Mouse (Mus musculus): Measurements from ENCODE around the gene Gstz1. TPM values are rescaled to one million over a fixed set of nuclear protein-coding genes. Genes with fewer than 3 reads are reported as not detected.

The Gstz1 gene
- total RNA-seq (2021): 100 to 1,000 TPM; 103 to 114 TPM
- long read RNA-seq, experiment 1, transcript Gstz1-201 (9 exons, 1,656 nt): major isoform, 67 of 148 reads
- long read RNA-seq, experiment 1, transcript Gstz1-204 (9 exons, 724 nt): minor isoform, 34 of 148 reads
- long read RNA-seq, experiment 1, partial matches to known transcripts: 14 of 148 reads
- long read RNA-seq, experiment 1, other reads (novel, unspliced or antisense): 30 of 148 reads
- long read RNA-seq, experiment 2, transcript Gstz1-204 (9 exons, 724 nt): minor isoform, 17 of 54 reads
- long read RNA-seq, experiment 2, transcript Gstz1-201 (9 exons, 1,656 nt): major isoform, 23 of 54 reads
- long read RNA-seq, experiment 2, partial matches to known transcripts: 7 of 54 reads
- long read RNA-seq, experiment 2, other reads (novel, unspliced or antisense): 4 of 54 reads

GRCm38 (mm10) chr12:87146966-87147365 is at the start of gene Gstz1:
Gstz1 (plus strand) TSS chr12:87147165.
- DNase-seq: peak; percentile 91

DNA sequence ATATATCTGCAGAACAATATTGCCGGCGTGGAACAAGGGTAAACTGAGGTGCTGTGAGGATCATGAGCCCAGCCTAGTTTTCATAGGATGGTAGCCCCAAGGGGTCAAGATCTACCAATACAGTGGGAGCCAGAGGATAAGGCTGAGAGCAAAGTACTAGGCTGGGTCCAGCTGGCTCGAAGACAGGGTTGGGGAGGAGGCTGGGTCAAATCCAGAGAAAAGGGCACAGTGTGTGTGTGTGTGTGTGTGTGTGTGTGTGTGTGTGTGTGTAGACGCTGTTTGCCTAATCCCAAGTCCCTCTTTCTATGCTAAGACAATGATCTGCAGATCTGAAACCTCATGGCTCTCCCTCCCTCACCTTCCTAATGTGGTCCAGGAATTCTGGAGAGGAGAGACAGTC is 46.6 kb upstream of the Gstz1 start:
- DNase-seq: peak in 1 of 2 experiments; percentile 7

GRCm38 (mm10) chr12:87102165-87102631 is 44.8 kb upstream of the Gstz1 start, which contains the start of gene Ngb:
Ngb (minus strand) TSS chr12:87102539.
- no peak for DNase-seq

- DNase-seq: no peak
Observed at GRCm38 (mm10) chr12:87103471-87103870, 43.5 kb upstream of the Gstz1 start.

GRCm38 (mm10) chr12:87104796-87105195 is 42.2 kb upstream of the Gstz1 start:
- DNase-seq: no peak

DNA sequence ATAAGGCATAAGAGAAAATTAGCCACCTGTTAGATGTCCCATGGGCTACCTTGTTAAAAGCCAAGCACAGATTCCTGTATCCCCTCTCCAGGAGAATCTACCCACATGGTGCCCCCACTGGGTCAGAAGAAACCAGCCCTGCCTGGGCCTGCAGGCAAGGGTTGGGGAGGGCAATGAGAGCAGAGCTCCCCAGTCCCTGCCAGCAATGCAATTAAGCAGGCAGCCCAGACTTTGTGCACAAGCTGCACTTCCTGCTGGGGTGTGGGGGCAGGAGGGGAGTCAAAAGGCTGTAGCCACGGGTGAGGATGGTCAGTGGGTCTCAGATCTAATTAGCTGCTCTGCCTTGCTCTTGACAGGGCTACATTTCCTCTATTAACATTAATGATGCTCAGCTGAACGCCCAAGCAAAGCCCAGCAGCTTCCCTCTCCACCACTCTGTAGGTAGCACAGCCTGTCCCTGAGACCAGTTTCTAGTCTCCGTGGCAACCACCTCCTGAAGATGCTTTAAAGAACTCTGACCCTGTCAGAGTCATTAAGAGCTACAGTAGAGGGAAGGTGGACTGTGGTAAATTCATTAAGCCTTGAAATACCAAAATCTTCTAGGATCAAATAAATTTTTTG is 39.5 kb upstream of the Gstz1 start:
- no peak for DNase-seq

GRCm38 (mm10) chr12:87121918-87122589 is 24.9 kb upstream of the Gstz1 start:
- DNase-seq: no peak

GRCm38 (mm10) chr12:87127256-87127655 is 19.7 kb upstream of the Gstz1 start:
- DNase-seq: no peak

DNA sequence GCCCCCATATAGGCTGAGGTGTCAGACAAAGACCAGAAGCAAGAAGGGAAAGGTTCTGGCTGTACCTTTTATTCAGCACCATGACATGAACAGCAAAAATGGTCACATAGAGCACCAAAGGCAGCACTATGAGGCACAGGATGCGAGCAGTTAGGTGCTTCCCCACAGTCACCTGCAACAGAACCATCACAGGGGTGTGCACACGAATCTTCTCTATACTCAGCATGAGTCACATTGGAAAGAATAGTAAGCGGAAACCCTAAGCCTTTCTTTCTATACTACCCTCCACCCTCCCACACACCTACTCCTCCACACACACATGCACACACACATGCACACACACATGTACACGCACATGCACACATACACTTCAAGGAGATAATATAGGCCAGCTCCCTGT is 16.7 kb upstream of the Gstz1 start:
- DNase-seq: no peak

DNA sequence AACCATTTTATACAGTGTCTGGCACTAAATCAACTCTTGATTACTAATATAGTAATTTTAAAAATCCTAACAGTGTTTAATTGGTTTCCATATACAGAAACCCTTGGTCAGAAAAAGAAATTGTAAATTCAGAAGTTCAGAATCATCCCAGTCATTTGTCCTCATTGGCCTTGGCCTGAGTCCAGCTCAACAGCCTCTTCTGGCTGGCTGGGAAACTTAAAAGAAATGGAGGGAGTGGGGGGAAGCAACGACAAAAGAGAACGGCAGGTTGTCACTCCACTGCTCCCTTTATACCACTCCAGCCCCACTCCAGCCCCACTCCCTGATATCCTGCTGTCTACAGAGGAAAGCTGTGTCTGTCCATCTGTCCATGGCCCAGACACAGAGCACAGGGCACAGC is 15.8 kb upstream of the Gstz1 start:
- DNase-seq: peak; percentile 53 to 55

- peak; percentile 43 to 73 for DNase-seq
Observed at GRCm38 (mm10) chr12:87131619-87132018, 15.3 kb upstream of the Gstz1 start.

GRCm38 (mm10) chr12:87132210-87132609 is 14.8 kb upstream of the Gstz1 start:
- no peak for DNase-seq

GRCm38 (mm10) chr12:87132784-87133183 is 14.2 kb upstream of the Gstz1 start:
- no peak for DNase-seq

- no peak for DNase-seq
Observed at GRCm38 (mm10) chr12:87137439-87138341, 9.3 kb upstream of the Gstz1 start.

DNA sequence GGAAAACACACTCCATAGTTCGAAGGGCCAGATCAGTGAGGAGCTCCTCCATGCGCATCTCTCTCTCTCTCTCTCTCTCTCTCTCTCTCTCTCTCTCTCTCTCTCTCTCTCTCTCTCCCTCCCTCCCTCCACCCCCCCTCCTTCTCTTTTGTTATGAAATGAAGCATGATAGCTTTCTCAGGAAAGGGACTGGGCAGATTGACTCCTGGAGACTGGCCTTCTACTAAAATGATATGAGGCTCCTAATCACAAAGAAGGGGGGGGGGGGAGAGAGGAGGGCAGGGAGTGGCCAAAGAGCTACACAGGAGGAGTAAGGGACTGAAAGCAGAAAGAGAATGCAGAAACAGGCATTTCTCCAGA is 8.6 kb upstream of the Gstz1 start:
- DNase-seq: no peak

- DNase-seq: no peak
Observed at GRCm38 (mm10) chr12:87138768-87139167, 8.2 kb upstream of the Gstz1 start.

- DNase-seq: no peak
Observed at GRCm38 (mm10) chr12:87142156-87142555, 4.8 kb upstream of the Gstz1 start.

DNA sequence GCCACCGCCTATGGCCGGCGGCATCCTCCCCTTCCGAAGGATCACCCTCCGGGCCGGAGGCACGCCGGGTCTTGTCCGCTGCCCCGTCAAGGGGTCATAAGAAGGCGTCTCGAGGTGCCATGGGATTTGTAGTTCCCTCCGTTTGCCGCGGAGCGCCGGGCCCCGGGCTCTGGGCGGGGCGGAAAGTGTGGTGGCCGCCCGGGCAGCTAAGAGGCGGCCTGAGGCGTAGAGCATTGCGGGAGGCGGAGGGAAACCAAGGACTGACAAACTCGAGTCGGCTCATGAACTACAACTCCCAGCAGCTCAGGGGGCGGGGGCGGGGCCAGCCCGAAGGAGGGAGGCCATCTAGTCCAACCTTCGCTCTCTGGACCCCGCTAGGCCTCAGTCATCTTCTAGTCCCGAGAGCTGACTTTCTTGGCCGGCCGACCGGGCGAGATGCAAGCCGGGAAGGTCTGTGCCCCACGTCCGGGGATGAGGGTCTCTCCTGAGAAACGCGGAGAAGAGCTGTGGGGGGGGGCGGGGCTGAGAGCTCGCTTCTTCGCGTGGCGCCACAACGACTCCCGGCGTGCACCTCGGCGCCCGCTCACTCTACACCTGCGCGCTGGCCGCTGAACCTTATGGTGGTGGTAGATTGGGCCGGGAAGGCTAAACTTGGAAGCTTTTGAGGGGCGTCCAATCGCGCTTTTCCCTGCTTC is 577 bp downstream of the Gstz1 start, which contains the start of gene Pomt2:
Pomt2 (minus strand) TSS at position 574 of the 695 bp plus-strand sequence.
- DNase-seq: peak; percentile 95 to 96

DNA sequence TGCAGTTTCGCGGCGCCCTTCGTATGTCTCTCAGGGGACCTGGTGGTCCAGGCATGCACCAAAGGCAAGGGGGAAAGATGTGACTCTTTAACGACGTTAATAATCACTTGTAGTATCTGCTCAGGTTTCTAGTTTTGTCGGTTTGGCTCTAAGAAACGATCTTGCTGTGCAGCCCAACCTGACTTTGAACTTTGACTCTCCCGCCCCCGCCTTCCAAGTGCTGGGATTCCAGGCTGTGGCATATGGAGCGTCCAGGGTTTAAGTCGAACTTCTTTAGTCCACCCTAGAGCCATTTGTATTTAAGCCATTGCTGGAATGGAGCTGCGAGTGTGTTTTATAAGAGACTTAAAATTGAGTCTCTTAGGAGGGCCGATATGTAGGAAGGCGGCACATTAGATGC is 1.2 kb downstream of the Gstz1 start:
- DNase-seq: peak in 1 of 2 experiments; percentile 28

DNA sequence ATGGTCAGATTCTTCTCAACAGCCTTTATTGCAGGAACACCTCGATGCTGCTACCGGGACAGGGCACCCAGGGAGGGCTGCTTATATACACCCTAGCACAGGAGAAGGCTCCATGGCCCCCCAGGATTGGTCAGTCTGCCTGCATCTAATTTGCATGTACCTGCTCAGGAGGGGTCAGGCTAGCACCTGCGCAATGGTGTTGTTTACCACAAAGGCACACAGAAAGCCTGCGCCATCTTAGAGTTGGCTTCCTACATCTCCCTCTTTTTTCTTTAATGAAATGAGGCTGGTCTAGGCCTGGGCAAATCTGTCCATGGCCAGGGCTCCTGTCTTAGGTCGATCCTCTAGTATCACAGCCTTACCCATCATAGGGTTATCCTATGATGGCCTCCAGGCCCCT is 2.5 kb downstream of the Gstz1 start:
- no peak for DNase-seq

GRCm38 (mm10) chr12:87154448-87154847 is 7.5 kb downstream of the Gstz1 start:
- peak; percentile 49 to 66 for DNase-seq
